Mouse (Mus musculus): ENCODE measurements at regions not wholly inside any gene's neighbourhood (a gene's known extent, or its start where the extent isn't known, plus 50 kb on each side); places are given as distances from the start of the nearest gene placed in this dataset.

DNA sequence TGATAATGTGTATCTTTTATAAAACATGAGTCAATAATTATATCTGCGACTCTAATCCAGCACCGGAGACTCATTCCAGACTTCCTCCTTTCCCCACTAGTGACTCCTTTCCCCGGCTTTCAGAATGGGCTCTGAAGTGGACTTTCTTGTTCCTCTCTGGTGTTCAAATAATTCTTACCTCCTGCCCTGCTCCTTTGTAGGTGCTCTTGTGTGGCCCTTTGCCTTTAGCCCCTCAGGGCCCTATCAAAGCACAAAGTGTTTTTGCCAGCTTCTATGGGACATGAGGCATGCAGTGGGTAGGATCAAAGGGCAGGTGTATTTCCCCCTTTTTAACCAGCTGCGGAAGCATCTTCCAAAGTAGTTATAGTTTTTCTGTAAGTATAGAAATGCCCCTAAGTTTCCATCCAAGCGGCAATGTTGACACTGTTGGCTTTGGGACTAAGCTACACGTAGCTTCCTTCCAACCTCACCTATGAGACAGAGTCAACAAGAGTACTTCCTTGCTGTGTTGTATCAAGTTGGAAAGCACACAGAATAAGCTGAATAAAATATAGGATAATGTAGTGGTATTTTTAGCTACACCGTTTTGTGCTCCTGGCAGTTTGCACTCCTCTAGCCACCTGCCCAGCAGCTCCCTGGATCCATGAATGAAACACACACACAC, 93.8 kb upstream of the Rapgef5 start:
- DNase-seq (ENCODE audit: low spot score) = no peak
- Histone ChIP-seq H3K27me3 (ENCODE audit: insufficient read depth, low read length) (no peaks in the 10 kb centered on the region), H3K36me3 (replicated peaks) (no peaks in the 10 kb centered on the region), H3K9me3 (replicated peaks) (peaks cover 39% of the 10 kb centered on the region), H3K4me1 (ENCODE audit: insufficient read depth, low read depth, low read length) (no peaks in the 10 kb centered on the region), H3K4me3 (ENCODE audit: low read depth, low read length) (no peak overlapping the region)
- no peak for TF ChIP-seq TAL1 (conservative IDR thresholded peaks at IDR 0.05; ENCODE audit: low read depth, low read length)
- no peak for TF ChIP-seq POLR2AphosphoS5 (IDR thresholded peaks at IDR 0.05; ENCODE audit: insufficient replicate concordance, low read depth, low read length)
- no peak for TF ChIP-seq CTCF (IDR thresholded peaks at IDR 0.05; ENCODE audit: low read depth, low read length)
- no peak for TF ChIP-seq GATA1 (IDR thresholded peaks at IDR 0.05; ENCODE audit: borderline replicate concordance, low read length)
- no peak for TF ChIP-seq GATA2 (IDR thresholded peaks at IDR 0.05; ENCODE audit: borderline replicate concordance, low read depth, low read length)
- ATAC-seq (ENCODE audit: extremely low read depth, insufficient number of reproducible peaks, low FRiP score, poor library complexity, severe bottlenecking) = no peak

GRCm38 (mm10) chr12:117425363-117426031, 90.8 kb upstream of the Rapgef5 start:
- DNase-seq (ENCODE audit: low spot score) (no peak), ATAC-seq (ENCODE audit: extremely low read depth, insufficient number of reproducible peaks, low FRiP score, poor library complexity, severe bottlenecking) (no peak)
- no peaks in the 10 kb centered on the region for H3K4me1 ChIP-seq (ENCODE audit: insufficient read depth, low read depth, low read length)
- H3K27me3 ChIP-seq (ENCODE audit: insufficient read depth, low read length) = no peaks in the 10 kb centered on the region
- TF ChIP-seq POLR2AphosphoS5 (IDR thresholded peaks at IDR 0.05; ENCODE audit: insufficient replicate concordance, low read depth, low read length) = no peak
- TF ChIP-seq TAL1 (conservative IDR thresholded peaks at IDR 0.05; ENCODE audit: low read depth, low read length) = no peak
- TF ChIP-seq GATA1 (IDR thresholded peaks at IDR 0.05; ENCODE audit: borderline replicate concordance, low read length) = no peak
- TF ChIP-seq CTCF (IDR thresholded peaks at IDR 0.05; ENCODE audit: low read depth, low read length) = no peak
- no peak for TF ChIP-seq GATA2 (IDR thresholded peaks at IDR 0.05; ENCODE audit: borderline replicate concordance, low read depth, low read length)
- H3K4me3 ChIP-seq (ENCODE audit: low read depth, low read length) = no peak overlapping the region
- no peaks in the 10 kb centered on the region for H3K36me3 ChIP-seq (replicated peaks)
- H3K9me3 ChIP-seq (replicated peaks) = peaks cover 40% of the 10 kb centered on the region

GRCm38 (mm10) chr12:117427431-117427830, 88.8 kb upstream of the Rapgef5 start:
- Histone ChIP-seq H3K36me3 (replicated peaks) (no peaks in the 10 kb centered on the region), H3K9me3 (replicated peaks) (peaks cover 39% of the 10 kb centered on the region), H3K4me1 (ENCODE audit: insufficient read depth, low read depth, low read length) (no peaks in the 10 kb centered on the region), H3K4me3 (ENCODE audit: low read depth, low read length) (no peak overlapping the region), H3K27me3 (ENCODE audit: insufficient read depth, low read length) (no peaks in the 10 kb centered on the region)
- TF ChIP-seq POLR2AphosphoS5 (IDR thresholded peaks at IDR 0.05; ENCODE audit: insufficient replicate concordance, low read depth, low read length) (no peak), GATA2 (IDR thresholded peaks at IDR 0.05; ENCODE audit: borderline replicate concordance, low read depth, low read length) (no peak), TAL1 (conservative IDR thresholded peaks at IDR 0.05; ENCODE audit: low read depth, low read length) (no peak), CTCF (IDR thresholded peaks at IDR 0.05; ENCODE audit: low read depth, low read length) (no peak), GATA1 (IDR thresholded peaks at IDR 0.05; ENCODE audit: borderline replicate concordance, low read length) (no peak)
- DNase-seq (ENCODE audit: low spot score) = no peak
- no peak for ATAC-seq (ENCODE audit: extremely low read depth, insufficient number of reproducible peaks, low FRiP score, poor library complexity, severe bottlenecking)

- DNase-seq (ENCODE audit: low spot score) = no peak
- H3K4me3 ChIP-seq (ENCODE audit: low read depth, low read length) = no peak overlapping the region
- H3K36me3 ChIP-seq (replicated peaks) = no peaks in the 10 kb centered on the region
- H3K9me3 ChIP-seq (replicated peaks) = peaks cover 37% of the 10 kb centered on the region
- H3K27me3 ChIP-seq (ENCODE audit: insufficient read depth, low read length) = no peaks in the 10 kb centered on the region
- ATAC-seq (ENCODE audit: extremely low read depth, insufficient number of reproducible peaks, low FRiP score, poor library complexity, severe bottlenecking) = no peak
- no peaks in the 10 kb centered on the region for H3K4me1 ChIP-seq (ENCODE audit: insufficient read depth, low read depth, low read length)
- TF ChIP-seq GATA1 (IDR thresholded peaks at IDR 0.05; ENCODE audit: borderline replicate concordance, low read length) = no peak
- no peak for TF ChIP-seq POLR2AphosphoS5 (IDR thresholded peaks at IDR 0.05; ENCODE audit: insufficient replicate concordance, low read depth, low read length)
- no peak for TF ChIP-seq GATA2 (IDR thresholded peaks at IDR 0.05; ENCODE audit: borderline replicate concordance, low read depth, low read length)
Observed at GRCm38 (mm10) chr12:117430886-117431285, 85.4 kb upstream of the Rapgef5 start.

GRCm38 (mm10) chr12:117432788-117433187, 83.5 kb upstream of the Rapgef5 start:
- no peak for ATAC-seq (ENCODE audit: extremely low read depth, insufficient number of reproducible peaks, low FRiP score, poor library complexity, severe bottlenecking)
- Histone ChIP-seq H3K4me3 (ENCODE audit: low read depth, low read length) (no peak overlapping the region), H3K4me1 (ENCODE audit: insufficient read depth, low read depth, low read length) (no peaks in the 10 kb centered on the region), H3K9me3 (replicated peaks) (peaks cover 42% of the 10 kb centered on the region), H3K27me3 (ENCODE audit: insufficient read depth, low read length) (no peaks in the 10 kb centered on the region), H3K36me3 (replicated peaks) (no peaks in the 10 kb centered on the region)
- DNase-seq (ENCODE audit: low spot score) = no peak
- TF ChIP-seq CTCF (IDR thresholded peaks at IDR 0.05; ENCODE audit: low read depth, low read length) = no peak
- TF ChIP-seq TAL1 (conservative IDR thresholded peaks at IDR 0.05; ENCODE audit: low read depth, low read length) = no peak
- TF ChIP-seq GATA2 (IDR thresholded peaks at IDR 0.05; ENCODE audit: borderline replicate concordance, low read depth, low read length) = no peak
- no peak for TF ChIP-seq GATA1 (IDR thresholded peaks at IDR 0.05; ENCODE audit: borderline replicate concordance, low read length)
- no peak for TF ChIP-seq POLR2AphosphoS5 (IDR thresholded peaks at IDR 0.05; ENCODE audit: insufficient replicate concordance, low read depth, low read length)

GRCm38 (mm10) chr12:117437011-117437410, 79.3 kb upstream of the Rapgef5 start:
- ATAC-seq (ENCODE audit: extremely low read depth, insufficient number of reproducible peaks, low FRiP score, poor library complexity, severe bottlenecking) = no peak

More at GRCm38 (mm10) chr12:117437011-117437410, 79.3 kb upstream of the Rapgef5 start:
- no peaks in the 10 kb centered on the region for H3K27me3 ChIP-seq (ENCODE audit: insufficient read depth, low read length)
- no peaks in the 10 kb centered on the region for H3K36me3 ChIP-seq (replicated peaks)
- H3K4me3 ChIP-seq (ENCODE audit: low read depth, low read length) = no peak overlapping the region
- no peaks in the 10 kb centered on the region for H3K4me1 ChIP-seq (ENCODE audit: insufficient read depth, low read depth, low read length)
- DNase-seq (ENCODE audit: low spot score) = no peak
- H3K9me3 ChIP-seq (replicated peaks) = peaks cover 49% of the 10 kb centered on the region
- no peak for TF ChIP-seq POLR2AphosphoS5 (IDR thresholded peaks at IDR 0.05; ENCODE audit: insufficient replicate concordance, low read depth, low read length)
- TF ChIP-seq GATA2 (IDR thresholded peaks at IDR 0.05; ENCODE audit: borderline replicate concordance, low read depth, low read length) = no peak
- TF ChIP-seq GATA1 (IDR thresholded peaks at IDR 0.05; ENCODE audit: borderline replicate concordance, low read length) = no peak
- no peak for TF ChIP-seq CTCF (IDR thresholded peaks at IDR 0.05; ENCODE audit: low read depth, low read length)
- no peak for TF ChIP-seq TAL1 (conservative IDR thresholded peaks at IDR 0.05; ENCODE audit: low read depth, low read length)
